In genomic region chr12:16634075-16634813, GRCm38 (mm10) we compare ENCODE assay signal across 8 mouse cellular contexts. TPM values are rescaled to one million over a fixed set of nuclear protein-coding genes. Genes with fewer than 3 reads are reported as not detected.
DNase-seq lines count a peak whose midpoint lies in the region; ATAC-seq lines count a peak whose summit lies in the region.

No protein-coding gene starts in this region.

- H3K36me3 ChIP-seq in embryonic facial prominence, embryonic 14.5 days (ENCODE audit: control insufficient read depth, insufficient read depth, low read length) = no peaks in the 10 kb centered on the region
- no peaks in the 10 kb centered on the region for H3K36me3 ChIP-seq in intestine, embryonic 16.5 days (ENCODE audit: control insufficient read depth, insufficient read depth, low read length)

- peak; percentile 34 for DNase-seq in cerebellum, adult 8-10 months
- no peak for DNase-seq in cerebellum, adult 9-11 months
- peak; percentile 41 for DNase-seq in urinary bladder, postnatal 25 days (ENCODE audit: low spot score)
- DNase-seq in urinary bladder, adult 2 months (ENCODE audit: low spot score) = no peak
- peak; percentile 52 for DNase-seq in embryonic facial prominence, embryonic 14.5 days (ENCODE audit: low spot score)
- DNase-seq in lung, postnatal 36 days = peak; percentile 83
- peak; percentile 16 to 27 for DNase-seq in spleen, postnatal 14 days (ENCODE audit: low spot score in 2 of 2)

- WGBS in embryonic facial prominence, embryonic 14.5 days = 51% methylated on average over 14 of the region's 14 CpGs
- 56% methylated on average over 14 of the region's 14 CpGs for WGBS in intestine, embryonic 16.5 days

- H3K27me3 ChIP-seq in embryonic facial prominence, embryonic 14.5 days (replicated peaks; ENCODE audit: control insufficient read depth, insufficient read depth, low read length) = no peaks in the 10 kb centered on the region
- no peaks in the 10 kb centered on the region for H3K27me3 ChIP-seq in intestine, embryonic 16.5 days (replicated peaks; ENCODE audit: control insufficient read depth, insufficient read depth, low read length)

- H3K27ac ChIP-seq in embryonic facial prominence, embryonic 14.5 days (replicated peaks; ENCODE audit: low read depth, low read length) = no peak overlapping the region
- no peak overlapping the region for H3K27ac ChIP-seq in intestine, embryonic 16.5 days (ENCODE audit: low read length)

- no peaks in the 10 kb centered on the region for H3K9me3 ChIP-seq in embryonic facial prominence, embryonic 14.5 days (ENCODE audit: control insufficient read depth, low read length)
- H3K9me3 ChIP-seq in intestine, embryonic 16.5 days (ENCODE audit: control insufficient read depth, low read length) = no peaks in the 10 kb centered on the region

- peak; percentile 26 for ATAC-seq in embryonic facial prominence, embryonic 14.5 days (ENCODE audit: low read depth)
- peak; percentile 55; the same call in 1 of the 2 replicates for ATAC-seq in intestine, embryonic 16.5 days

- no peak overlapping the region for H3K4me2 ChIP-seq in embryonic facial prominence, embryonic 14.5 days (ENCODE audit: low read depth, low read length)
- no peak overlapping the region for H3K4me2 ChIP-seq in intestine, embryonic 16.5 days (ENCODE audit: low read depth, low read length)

- no peak overlapping the region for H3K4me3 ChIP-seq in embryonic facial prominence, embryonic 14.5 days (ENCODE audit: low read depth, low read length)
- H3K4me3 ChIP-seq in intestine, embryonic 16.5 days (ENCODE audit: low read length) = no peak overlapping the region

- no peaks in the 10 kb centered on the region for H3K4me1 ChIP-seq in embryonic facial prominence, embryonic 14.5 days (ENCODE audit: control insufficient read depth, insufficient read depth, low read length)
- H3K4me1 ChIP-seq in intestine, embryonic 16.5 days (ENCODE audit: control insufficient read depth, insufficient read depth, low read length) = no peaks in the 10 kb centered on the region

- no peak overlapping the region for H3K9ac ChIP-seq in embryonic facial prominence, embryonic 14.5 days (ENCODE audit: low read depth, low read length)
- H3K9ac ChIP-seq in intestine, embryonic 16.5 days (ENCODE audit: low read depth, low read length) = no peak overlapping the region

RNA-seq across cellular contexts. Expression of gene Ntsr2, which starts 18.9 kb away (rescaled TPM):
- polyA plus RNA-seq in urinary bladder, adult 2 months (2012; rRNA removed) = 0.13 and 0.22 TPM in 2 replicates
- polyA plus RNA-seq in embryonic facial prominence, embryonic 14.5 days (2014; fragmentation: Nextera tagmentation; extraction: Ambion mirVana) = 0.22 TPM in 1 of 2 replicates, not detected in the other
- polyA plus RNA-seq in intestine, embryonic 16.5 days (2015; fragmentation: Nextera tagmentation; extraction: Ambion mirVana) = not detected in 2 replicates

RNA-seq across cellular contexts. Expression of gene Lpin1, which starts 23.5 kb away (rescaled TPM):
- polyA plus RNA-seq in urinary bladder, adult 2 months (2012; rRNA removed) = 12.3 and 15.5 TPM in 2 replicates
- 7.1 and 7.5 TPM in 2 replicates for polyA plus RNA-seq in embryonic facial prominence, embryonic 14.5 days (2014; fragmentation: Nextera tagmentation; extraction: Ambion mirVana)
- 8.5 and 9.6 TPM in 2 replicates for polyA plus RNA-seq in intestine, embryonic 16.5 days (2015; fragmentation: Nextera tagmentation; extraction: Ambion mirVana)

Comparison
In these comparisons a context has a peak if more than half of its experiments do, and no peak if none do; other contexts are left out.
1. DNase-seq: peak in cerebellum, adult 8-10 months (single experiment), urinary bladder, postnatal 25 days (single experiment), embryonic facial prominence, embryonic 14.5 days (single experiment), lung, postnatal 36 days (single experiment) and spleen, postnatal 14 days (2 of 2); none in cerebellum, adult 9-11 months (single experiment) and urinary bladder, adult 2 months (single experiment).